Mouse (Mus musculus) limb, embryonic 14.5 days (tissue): Measurements from ENCODE around the gene Drc3. TPM values are rescaled to one million over a fixed set of nuclear protein-coding genes. Genes with fewer than 3 reads are reported as not detected.

Source experiments
- ATAC-seq: fragments of 200-750 bp; cut with Nextera tagmentation; 2 replicates; pipeline ENCODE4 v1.8.0; 2017; ENCODE audit warnings: low read depth, moderate number of reproducible peaks, moderate TSS enrichment; ENCODE audit not compliant: low FRiP score
- DNase-seq: peaks from one replicate; pipeline ENCODE4 v3.0.0-alpha.2; 2015; ENCODE audit warnings: low spot score
- H3K27ac ChIP-seq: fragments of 300-500 bp; sonication (generic); replicated peaks from 2 replicates; pipeline ENCODE4 v1.5.1; 2014; ENCODE audit warnings: low read depth, mild to moderate bottlenecking, low read length, moderate library complexity, mixed read lengths
- H3K27me3 ChIP-seq: fragments of 300-500 bp; sonication (generic); 2 replicates; pipeline ENCODE4 v1.6.1; 2014; ENCODE audit warnings: low read length, mixed read lengths; ENCODE audit not compliant: control insufficient read depth, insufficient read depth
- H3K36me3 ChIP-seq: fragments of 300-500 bp; sonication (generic); 2 replicates; pipeline ENCODE4 v1.6.1; 2014; ENCODE audit warnings: mild to moderate bottlenecking, low read length, moderate library complexity, mixed read lengths; ENCODE audit not compliant: control insufficient read depth, insufficient read depth
- H3K4me1 ChIP-seq: fragments of 300-500 bp; sonication (generic); 2 replicates; pipeline ENCODE4 v1.6.1; 2014; ENCODE audit warnings: antibody characterized with exemption, low read length, mixed read lengths; ENCODE audit not compliant: control insufficient read depth, insufficient read depth
- H3K4me2 ChIP-seq: fragments of 300-500 bp; sonication (generic); replicated peaks from 2 replicates; pipeline ENCODE4 v1.6.1; 2014; ENCODE audit warnings: low read depth, mild to moderate bottlenecking, low read length, moderate library complexity; ENCODE audit not compliant: severe bottlenecking
- H3K4me3 ChIP-seq: fragments of 300-500 bp; sonication (generic); replicated peaks from 2 replicates; pipeline ENCODE4 v1.5.1; 2014; ENCODE audit warnings: low read length
- H3K9ac ChIP-seq: fragments of 300-500 bp; sonication (generic); 2 replicates; pipeline ENCODE4 v1.6.1; 2014; ENCODE audit warnings: mild to moderate bottlenecking, low read depth, low read length, moderate library complexity; ENCODE audit not compliant: severe bottlenecking
- H3K9me3 ChIP-seq: fragments of 300-500 bp; sonication (generic); 2 replicates; pipeline ENCODE4 v1.6.1; 2016; ENCODE audit warnings: low read length; ENCODE audit not compliant: control insufficient read depth
- POLR2A ChIP-seq: fragments of 200-500 bp; IDR thresholded peaks from 2 replicates; pipeline ENCODE4 v1.8.0; 2012; ENCODE audit warnings: inconsistent platforms, mild to moderate bottlenecking, moderate library complexity, borderline replicate concordance; ENCODE audit not compliant: insufficient read depth, insufficient read length; ENCODE audit errors: extremely low read depth
- WGBS: fragments of 180-500 bp; shearing (Covaris S2); extraction: QIAGEN DNeasy Blood & Tissue Kit; methylation state at CpG from one replicate; pipeline ENCODE4 v1.1.7; 2014; 5-methylcytosine and 5-hydroxymethylcytosine counted together
- polyA plus RNA-seq, 2 experiments: library from polyadenylated mRNA; depleted of rRNA in 1 of 2; stranded (reverse) in 1 of 2; unstranded in 1 of 2; fragments of >200 nt; fragmentation: Nextera tagmentation in 1 of 2; extraction: Ambion mirVana in 1 of 2; gene quantifications; 2 replicates each; pipeline versions ENCODE4 v1.2.1 to v1.2.3; 2012 to 2014

Gene Drc3
- polyA plus RNA-seq, 2 experiments, result 1.3 to 1.9 TPM

GRCm38 (mm10) chr11:60355952-60356351 is 2.8 kb downstream of the Drc3 start:
- no peak for DNase-seq
- Histone ChIP-seq H3K36me3 (no peaks in the 10 kb centered on the region), H3K9me3 (no peaks in the 10 kb centered on the region), H3K4me3 (no peak overlapping the region), H3K27ac (no peak overlapping the region), H3K4me2 (no peak overlapping the region), H3K4me1 (peaks cover 11% of the 10 kb centered on the region), H3K9ac (no peak overlapping the region), H3K27me3 (no peaks in the 10 kb centered on the region)
- no peak for TF ChIP-seq POLR2A
- 89% methylated on average over 2 of the region's 2 CpGs for WGBS
- no peak for ATAC-seq

GRCm38 (mm10) chr11:60357116-60357515 is 4.0 kb downstream of the Drc3 start:
- H3K36me3 ChIP-seq, result no peaks in the 10 kb centered on the region
- H3K9me3 ChIP-seq, result no peaks in the 10 kb centered on the region
- H3K4me1 ChIP-seq, result peaks cover 2% of the 10 kb centered on the region
- H3K27ac ChIP-seq, result no peak overlapping the region
- ATAC-seq (no peak), DNase-seq (no peak)
- TF ChIP-seq POLR2A, result no peak
- H3K4me2 ChIP-seq, result no peak overlapping the region
- H3K4me3 ChIP-seq, result no peak overlapping the region
- 41% methylated on average over 1 of the region's 1 CpGs for WGBS
- no peak overlapping the region for H3K9ac ChIP-seq
- H3K27me3 ChIP-seq, result no peaks in the 10 kb centered on the region

- Histone ChIP-seq H3K27me3 (no peaks in the 10 kb centered on the region), H3K9me3 (no peaks in the 10 kb centered on the region), H3K4me3 (no peak overlapping the region), H3K4me1 (no peaks in the 10 kb centered on the region), H3K4me2 (no peak overlapping the region), H3K36me3 (no peaks in the 10 kb centered on the region), H3K27ac (no peak overlapping the region), H3K9ac (no peak overlapping the region)
- DNase-seq (no peak), ATAC-seq (no peak)
- WGBS, result 78% methylated on average over 7 of the region's 7 CpGs
- TF ChIP-seq POLR2A, result no peak
These were observed 5.4 kb downstream of the Drc3 start for GRCm38 (mm10) chr11:60358548-60358947.

- DNase-seq (no peak), ATAC-seq (no peak)
- WGBS, result 68% methylated on average over 5 of the region's 5 CpGs
- H3K36me3 ChIP-seq, result no peaks in the 10 kb centered on the region
- TF ChIP-seq POLR2A, result no peak
- no peak overlapping the region for H3K4me2 ChIP-seq
- H3K27me3 ChIP-seq, result no peaks in the 10 kb centered on the region
- H3K4me1 ChIP-seq, result no peaks in the 10 kb centered on the region
- no peaks in the 10 kb centered on the region for H3K9me3 ChIP-seq
- H3K9ac ChIP-seq, result no peak overlapping the region
- H3K27ac ChIP-seq, result no peak overlapping the region
- no peak overlapping the region for H3K4me3 ChIP-seq
These were observed 6.0 kb downstream of the Drc3 start for GRCm38 (mm10) chr11:60359138-60359537.

- no peaks in the 10 kb centered on the region for H3K9me3 ChIP-seq
- H3K9ac ChIP-seq, result no peak overlapping the region
- H3K4me3 ChIP-seq, result no peak overlapping the region
- DNase-seq (no peak), ATAC-seq (no peak)
- no peak for TF ChIP-seq POLR2A
- H3K4me1 ChIP-seq, result no peaks in the 10 kb centered on the region
- no peaks in the 10 kb centered on the region for H3K36me3 ChIP-seq
- no peak overlapping the region for H3K4me2 ChIP-seq
- no peak overlapping the region for H3K27ac ChIP-seq
- H3K27me3 ChIP-seq, result no peaks in the 10 kb centered on the region
- WGBS, result 58% methylated on average over 1 of the region's 1 CpGs
These were observed 6.8 kb downstream of the Drc3 start for GRCm38 (mm10) chr11:60359936-60360335.

- H3K27me3 ChIP-seq, result no peaks in the 10 kb centered on the region
- 77% methylated on average over 5 of the region's 5 CpGs for WGBS
- no peaks in the 10 kb centered on the region for H3K9me3 ChIP-seq
- H3K4me3 ChIP-seq, result no peak overlapping the region
- 0 out of 2 replicates have a peak, but pooled peaks cover 2% of the 10 kb centered on the region for H3K4me1 ChIP-seq
- ATAC-seq, result no peak
- H3K9ac ChIP-seq, result no peak overlapping the region
- no peaks in the 10 kb centered on the region for H3K36me3 ChIP-seq
- no peak overlapping the region for H3K27ac ChIP-seq
- no peak overlapping the region for H3K4me2 ChIP-seq
- DNase-seq, result no peak
- TF ChIP-seq POLR2A, result no peak
These were observed 7.6 kb downstream of the Drc3 start for GRCm38 (mm10) chr11:60360631-60361201.
